Mouse (Mus musculus) olfactory bulb, adult 2 months (tissue): Measurements from ENCODE around the gene Dhx34.

Experiments used
- CTCF ChIP-seq: fragments of 200-500 bp; IDR thresholded peaks from 2 replicates; pipeline ENCODE4 v1.5.1; 2012; ENCODE audit warnings: low read depth, mild to moderate bottlenecking, low read length, moderate library complexity; ENCODE audit not compliant: insufficient read depth
- POLR2A ChIP-seq: fragments of 200-500 bp; IDR thresholded peaks from 2 replicates; pipeline ENCODE4 v1.6.1; 2012; ENCODE audit warnings: mild to moderate bottlenecking, low read depth, low read length, moderate library complexity; ENCODE audit not compliant: insufficient read depth

- TF ChIP-seq POLR2A (no peak), CTCF (no peak)
Measured at GRCm38 (mm10) chr7:16207496-16207895, 14.3 kb downstream of the Dhx34 start.
